Mouse (Mus musculus) CD4-positive, CD25-positive, alpha-beta regulatory T cell, adult 2 months (primary cell): ENCODE measurements around the gene Olfr1382.
"Not testable (repeated sequence)": the region's sequence is repeated elsewhere in the genome, so short reads cannot be mapped to it uniquely, and the experiment has no call there.

Experiments
- DNase-seq: peaks from one replicate; pipeline ENCODE4 v3.0.0-alpha.2; 2012; ENCODE audit warnings: low read depth, low spot score

The Olfr1382 gene

DNA sequence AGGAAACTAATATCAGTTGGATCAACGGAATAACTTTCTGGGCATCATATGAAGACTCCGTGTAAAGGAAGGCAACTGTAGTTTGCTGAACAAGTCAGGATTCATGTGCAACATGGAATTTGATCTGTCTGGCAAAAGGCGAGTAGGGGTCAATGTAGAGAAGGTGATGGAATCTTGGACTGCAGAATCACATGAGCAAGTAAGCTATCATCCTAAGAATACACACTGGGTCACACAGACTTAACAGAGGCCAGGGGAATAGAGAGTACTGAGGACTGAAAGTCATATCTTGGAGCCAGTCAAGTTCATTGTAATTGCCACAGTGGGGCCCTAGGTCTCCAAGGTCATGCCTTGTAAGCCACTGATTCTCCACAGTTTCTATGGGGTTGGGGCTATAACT, at the start of gene Olfr1382:
Olfr1382 (plus strand) TSS at position 301 of the 400 bp plus-strand sequence.
- DNase-seq = no peak

DNA sequence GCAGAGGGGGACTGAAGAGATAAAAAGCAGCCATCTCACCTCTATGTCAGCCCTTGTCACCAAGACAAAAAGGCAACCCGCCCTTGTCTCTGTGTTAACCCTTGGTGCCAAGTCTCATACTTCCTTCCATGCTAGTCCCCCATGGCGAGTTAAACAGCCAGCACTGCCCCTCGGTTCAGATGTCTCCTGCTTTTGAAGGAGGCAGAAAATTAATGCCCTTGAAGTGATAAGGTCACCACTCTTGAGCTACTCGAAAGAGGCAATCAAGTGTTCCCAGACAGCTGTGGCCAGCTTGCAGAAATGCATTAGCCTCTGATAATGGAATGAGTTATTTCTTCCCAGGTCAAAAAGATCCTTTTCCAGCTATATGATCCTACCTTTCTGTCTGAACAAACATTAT, 42.1 kb upstream of the Olfr1382 start:
- DNase-seq = no peak

DNA sequence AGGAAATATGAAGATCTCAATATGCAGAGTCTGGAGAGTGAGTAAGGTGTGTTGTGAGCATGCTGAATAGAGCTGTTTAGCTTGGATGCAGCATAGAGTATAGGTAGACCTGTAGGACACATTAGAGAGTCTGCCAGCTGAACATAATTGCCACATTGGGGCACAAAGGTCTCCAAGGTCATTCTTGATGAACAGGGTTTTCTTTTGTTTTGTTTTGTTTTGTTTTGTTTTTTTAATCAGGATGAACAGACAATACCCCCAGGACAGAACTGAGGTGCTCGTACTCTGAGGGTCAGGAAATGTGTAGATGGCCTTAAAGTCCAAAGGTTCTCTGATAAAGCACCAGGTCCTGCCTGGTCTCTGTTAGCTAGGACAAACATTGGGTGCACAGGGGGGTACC, 39.3 kb upstream of the Olfr1382 start, which contains the start of gene Olfr1385:
Olfr1385 (plus strand) TSS at position 301 of the 400 bp plus-strand sequence.
- DNase-seq = not testable (repeated sequence)

DNA sequence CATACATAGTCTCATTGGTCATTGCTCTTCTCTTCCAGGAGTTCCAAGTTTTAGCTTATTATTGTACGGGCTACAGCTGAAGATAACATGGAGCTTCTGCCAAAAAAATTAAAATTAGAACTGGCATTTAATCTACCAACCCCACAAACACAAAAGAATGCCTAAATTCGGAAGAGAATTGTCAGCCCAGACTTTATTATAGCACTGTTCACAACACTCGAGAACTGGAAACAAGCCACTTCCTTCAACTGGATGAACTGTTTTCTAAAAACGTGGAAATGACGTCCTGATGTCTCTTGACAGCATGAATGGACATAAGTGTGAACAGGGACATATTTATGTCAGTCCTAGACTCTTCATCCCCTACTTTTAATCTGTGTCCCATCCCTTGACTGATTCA, 10.0 kb upstream of the Olfr1382 start:
- DNase-seq = no peak

DNA sequence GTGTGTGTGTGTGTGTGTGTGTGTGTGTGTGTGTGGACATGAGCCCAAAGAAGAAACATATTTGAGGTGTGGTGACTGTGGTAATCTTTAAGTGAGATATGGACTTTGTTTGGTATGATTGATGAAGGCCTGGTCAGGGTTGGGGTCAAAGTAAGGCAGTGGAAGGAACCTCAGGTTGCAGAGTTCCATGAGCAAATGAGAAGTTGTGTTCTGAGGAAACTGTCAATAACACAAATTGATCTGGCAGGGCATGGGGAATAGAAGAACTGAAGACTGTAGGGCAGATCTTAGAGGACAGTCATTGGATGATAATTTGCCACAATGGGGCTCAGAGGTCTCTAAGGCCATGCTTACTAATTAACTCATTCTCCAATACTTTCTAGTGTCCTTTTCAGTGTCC, 8.7 kb upstream of the Olfr1382 start, which contains the start of gene Olfr1383:
Olfr1383 (plus strand) TSS at position 301 of the 400 bp plus-strand sequence.
- no peak for DNase-seq

DNA sequence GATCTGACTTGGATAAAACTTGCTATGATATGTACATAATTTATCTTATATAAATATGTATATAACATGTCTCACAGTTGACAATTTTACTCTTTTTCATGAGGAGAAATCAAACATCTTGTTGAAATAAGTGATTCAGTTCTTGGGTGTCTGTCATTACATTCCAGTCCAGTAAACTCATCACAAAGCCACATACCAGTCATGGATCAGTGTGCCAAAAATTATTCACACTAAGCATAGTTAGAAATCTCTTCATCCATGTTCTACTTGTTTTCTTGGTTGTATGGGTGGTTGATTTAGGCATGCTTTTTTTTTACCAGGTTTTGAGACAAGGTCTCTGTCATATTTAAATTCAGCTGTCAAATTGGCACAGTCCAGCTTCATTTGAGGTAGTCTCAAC, 4.7 kb downstream of the Olfr1382 start:
- no peak for DNase-seq

DNA sequence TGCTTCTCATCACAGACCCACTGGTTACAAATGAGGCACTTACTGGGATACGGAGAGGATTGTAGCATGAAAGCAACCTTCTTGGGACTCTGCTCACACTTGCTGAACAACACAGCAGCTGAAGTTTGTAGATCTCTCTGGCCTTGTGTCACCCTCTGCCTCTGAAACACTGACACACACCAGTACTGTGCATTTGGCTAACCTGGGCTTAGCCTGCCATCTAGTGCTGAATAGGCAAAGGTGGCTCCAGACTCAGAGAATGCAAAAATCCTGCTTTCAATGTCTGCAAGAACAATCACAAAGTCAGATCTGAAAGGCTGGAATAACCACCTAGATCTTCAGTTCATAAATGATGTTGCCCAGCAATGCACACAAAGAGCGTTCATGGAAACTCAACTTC, 8.6 kb downstream of the Olfr1382 start:
- DNase-seq = not testable (repeated sequence)

DNA sequence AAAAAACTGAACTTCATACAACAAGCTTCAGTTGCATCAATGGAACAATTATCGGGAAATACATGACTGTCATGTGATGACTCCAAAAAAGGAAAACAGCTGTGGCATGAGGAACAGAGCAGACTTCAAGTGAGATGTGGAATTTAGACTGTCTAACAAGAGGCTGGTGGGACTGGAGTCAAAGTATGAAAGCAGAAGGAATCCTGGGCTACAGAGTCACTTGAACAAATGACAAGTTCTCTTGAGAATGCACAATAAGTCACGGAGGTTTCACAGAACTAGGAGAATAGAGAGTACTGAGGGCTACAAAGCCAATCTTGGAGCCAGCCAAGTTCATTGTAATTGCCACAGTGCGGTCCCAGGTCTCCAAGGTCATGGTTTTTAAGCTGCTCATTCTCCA, 15.1 kb downstream of the Olfr1382 start, which contains the start of gene Olfr1381:
Olfr1381 (plus strand) TSS at position 301 of the 400 bp plus-strand sequence.
- DNase-seq = not testable (repeated sequence)

DNA sequence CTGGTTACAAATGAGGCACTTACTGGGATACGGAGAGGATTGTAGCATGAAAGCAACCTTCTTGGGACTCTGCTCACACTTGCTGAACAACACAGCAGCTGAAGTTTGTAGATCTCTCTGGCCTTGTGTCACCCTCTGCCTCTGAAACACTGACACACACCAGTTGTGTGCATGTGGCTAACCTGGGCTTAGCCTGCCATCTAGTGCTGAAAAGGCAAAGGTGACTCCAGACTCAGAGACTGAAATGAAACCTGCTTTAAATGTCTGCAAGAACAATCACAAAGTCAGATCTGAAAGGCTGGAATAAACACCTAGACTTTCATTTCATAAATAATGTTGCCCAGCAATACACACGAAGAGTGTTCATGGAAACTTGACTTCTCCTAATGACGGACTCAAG, 26.0 kb downstream of the Olfr1382 start:
- DNase-seq = not testable (repeated sequence)

DNA sequence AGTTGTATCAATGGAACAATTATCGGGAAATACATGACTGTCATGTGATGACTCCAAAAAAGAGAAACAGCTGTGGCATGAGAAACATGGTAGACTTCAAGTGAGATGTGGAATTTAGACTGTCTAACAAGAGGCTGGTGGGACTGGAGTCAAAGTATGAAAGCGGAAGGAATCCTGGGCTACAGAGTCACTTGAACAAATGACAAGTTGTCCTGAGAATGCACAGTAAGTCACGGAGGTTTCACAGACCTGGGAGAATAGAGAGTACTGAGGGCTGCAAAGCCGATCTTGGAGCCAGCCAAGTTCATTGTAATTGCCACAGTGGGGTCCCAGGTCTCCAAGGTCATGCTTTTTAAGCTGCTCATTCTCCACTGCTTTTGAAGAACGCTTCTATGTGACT, 28.5 kb downstream of the Olfr1382 start, which contains the start of gene Olfr1380:
Olfr1380 (plus strand) TSS at position 301 of the 400 bp plus-strand sequence.
- not testable (repeated sequence) for DNase-seq

DNA sequence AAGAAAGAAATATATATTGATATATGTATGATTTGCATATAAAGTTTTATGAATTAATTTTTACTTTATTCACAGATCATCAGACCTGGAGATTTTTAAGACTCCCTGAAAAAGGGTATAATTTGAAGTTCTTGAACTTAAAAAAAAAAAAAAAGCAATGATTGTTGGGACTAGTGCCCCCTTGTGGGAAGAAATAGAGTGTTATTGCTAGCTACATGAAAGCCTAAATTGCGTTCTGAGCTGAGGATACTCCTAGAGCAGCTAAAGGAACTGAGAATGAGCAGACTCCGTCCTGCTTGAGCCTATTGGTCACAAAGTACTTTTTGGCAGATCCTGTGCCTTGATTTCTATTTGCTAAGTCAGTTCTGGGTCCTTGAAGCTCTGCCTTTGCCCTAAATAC, 47.0 kb downstream of the Olfr1382 start:
- peak; percentile 35 for DNase-seq

DNA sequence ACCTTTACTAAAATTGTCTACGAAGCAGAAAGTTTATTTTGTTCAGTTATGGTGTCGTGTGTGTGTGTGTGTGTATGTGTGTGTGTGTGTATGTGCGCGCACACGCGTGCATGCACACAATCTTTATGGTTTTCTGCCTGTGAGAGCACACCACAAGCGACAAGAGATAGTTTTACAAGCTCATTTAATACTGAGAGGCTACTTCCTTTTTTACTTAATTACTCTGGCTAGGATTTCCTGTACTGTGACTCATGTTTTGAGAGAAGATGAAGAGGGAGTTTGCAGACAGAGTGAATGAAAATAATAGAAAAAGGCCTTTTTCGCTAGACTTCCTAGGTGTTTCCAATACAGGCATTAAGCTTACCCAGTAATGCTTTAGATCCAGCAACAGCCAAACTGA, 52.4 kb downstream of the Olfr1382 start:
- not testable (repeated sequence) for DNase-seq
